15 mouse cellular contexts compared by ENCODE assay signal in genomic region chr7:65395891-65396290, GRCm38 (mm10).
"Had no signal": no experiment of that assay in that cellular context is flagged by ENCODE, and none has a peak within 500 bp of the region (broad histone marks: within the 10 kb centered on the region; RNA-seq: fewer than 3 reads in every experiment).

No protein-coding gene starts in this region.

- H3K9ac ChIP-seq: neural tube, embryonic 15.5 days; stomach, embryonic 15.5 days had no signal

- H3K27ac ChIP-seq: neural tube, embryonic 15.5 days; stomach, embryonic 15.5 days; stomach, postnatal 0 days had no signal

- H3K27me3 ChIP-seq: neural tube, embryonic 15.5 days; stomach, embryonic 15.5 days had no signal

- H3K9me3 ChIP-seq: neural tube, embryonic 15.5 days; stomach, embryonic 15.5 days had no signal

- DNase-seq: retina, postnatal 1 day; right cerebral cortex, adult 18-20 months; right cerebral cortex, postnatal 14 days; right cerebral cortex, postnatal 25 days; right cerebral cortex, postnatal 4 days; spleen, adult 18-20 months; thymus, adult 18-20 months; thymus, adult 2 months; thymus, postnatal 14 days; thymus, postnatal 25 days; thymus, postnatal 36 days; thymus, postnatal 4 days had no signal

- H3K4me3 ChIP-seq: neural tube, embryonic 15.5 days; stomach, embryonic 15.5 days had no signal

- H3K36me3 ChIP-seq: neural tube, embryonic 15.5 days; stomach, embryonic 15.5 days had no signal

- H3K4me2 ChIP-seq: neural tube, embryonic 15.5 days; stomach, embryonic 15.5 days had no signal
